Mouse (Mus musculus) heart, adult 2 months (tissue): Measurements from ENCODE around the gene Pou5f1. TPM values are rescaled to one million over a fixed set of nuclear protein-coding genes. Genes with fewer than 3 reads are reported as not detected.
"Not testable (repeated sequence)": the region's sequence is repeated elsewhere in the genome, so short reads cannot be mapped to it uniquely, and the experiment has no call there.

Experiments
- DNase-seq, 2 experiments: peaks; one replicate each; pipeline ENCODE4 v3.0.0; 2021
- H3K27ac ChIP-seq: fragments of 200-600 bp; 2 replicates; pipeline ENCODE4 v1.8.1; 2022
- H3K27me3 ChIP-seq: fragments of 200-500 bp; 2 replicates; pipeline ENCODE4 v1.6.1; 2012; ENCODE audit warnings: mild to moderate bottlenecking, low read length, inconsistent platforms, mixed read lengths; ENCODE audit not compliant: control insufficient read depth, insufficient read depth
- H3K36me3 ChIP-seq: fragments of 200-500 bp; 2 replicates; pipeline ENCODE4 v1.6.1; 2012; ENCODE audit warnings: low read length, inconsistent platforms; ENCODE audit not compliant: control insufficient read depth, insufficient read depth
- H3K4me1 ChIP-seq: fragments of 200-500 bp; 2 replicates; pipeline ENCODE4 v1.6.1; 2011; ENCODE audit warnings: low read length; ENCODE audit not compliant: control insufficient read depth, insufficient read depth
- H3K4me3 ChIP-seq: fragments of 200-600 bp; 2 replicates; pipeline ENCODE4 v1.8.1; 2022
- H3K79me2 ChIP-seq: fragments of 200-500 bp; replicated peaks from 2 replicates; pipeline ENCODE4 v1.6.1; 2012; ENCODE audit warnings: mild to moderate bottlenecking, inconsistent platforms, low read length, moderate library complexity, mixed read lengths; ENCODE audit not compliant: control insufficient read depth, insufficient read depth
- H3K9ac ChIP-seq: fragments of 200-500 bp; 2 replicates; pipeline ENCODE4 v1.6.1; 2012; ENCODE audit warnings: low read depth, mild to moderate bottlenecking, control low read depth, inconsistent platforms, low read length, mixed read lengths
- CTCF ChIP-seq: fragments of 200-600 bp; IDR thresholded peaks from 2 replicates; pipeline ENCODE4 v1.8.1; 2022; ENCODE audit warnings: antibody characterized with exemption, mild to moderate bottlenecking, moderate library complexity
- EP300 ChIP-seq: fragments of 200-500 bp; IDR thresholded peaks from 2 replicates; pipeline ENCODE4 v1.6.1; 2011; ENCODE audit warnings: low read depth, low read length, control low read depth; ENCODE audit not compliant: insufficient read depth
- POLR2A ChIP-seq: fragments of 200-500 bp; IDR thresholded peaks from 2 replicates; pipeline ENCODE4 v1.6.1; 2011; ENCODE audit warnings: mild to moderate bottlenecking, low read depth, low read length, control low read depth; ENCODE audit not compliant: insufficient read depth
- WGBS: fragments of 180-500 bp; shearing (Covaris S2); methylation state at CpG from one replicate; pipeline ENCODE4 v1.1.7; 2018; 5-methylcytosine and 5-hydroxymethylcytosine counted together
- intact Hi-C: fragments of 180-260 bp; cut with DNase I; formaldehyde crosslinking; loops from one replicate; pipeline ENCODE4 v1.15.1; 2025
- long read RNA-seq: library from polyadenylated mRNA; stranded (forward); transcript quantifications from one replicate; pipeline ENCODE4 v2.0.0, GENCODE M21; 2021
- polyA plus RNA-seq: library from polyadenylated mRNA; depleted of rRNA; stranded (reverse); fragments of >200 nt; gene quantifications from 2 replicates; pipeline ENCODE4 v1.2.3, GENCODE M21; 2012; rRNA removed
- total RNA-seq, 2 experiments: library from RNA; stranded (reverse); gene quantifications; 2 replicates each; pipeline ENCODE4 v1.2.3; 2021

The Pou5f1 gene
- not detected for total RNA-seq
- polyA plus RNA-seq: not detected in 2 replicates
- long read RNA-seq: 0 reads

- no peak for TF ChIP-seq CTCF
- no peak for TF ChIP-seq EP300
- no peak for TF ChIP-seq POLR2A
- Histone ChIP-seq H3K9ac (no peak within 1 kb of the TSS), H3K27ac (no peak within 1 kb of the TSS), H3K4me1 (no peaks in the 10 kb centered on the region), H3K27me3 (no peaks in the 10 kb centered on the region), H3K4me3 (no peak within 1 kb of the TSS), H3K36me3 (no peaks in the 10 kb centered on the region), H3K79me2 (no peaks in the 10 kb centered on the region)
- no peak for DNase-seq
- intact Hi-C loops: no loop called here
- WGBS: 56% methylated on average over 13 of the region's 13 CpGs
These were observed at the start of gene Pou5f1 for GRCm38 (mm10) chr17:35505776-35506175. Gene Pou5f1 (plus strand): TSS chr17:35506018.

DNA sequence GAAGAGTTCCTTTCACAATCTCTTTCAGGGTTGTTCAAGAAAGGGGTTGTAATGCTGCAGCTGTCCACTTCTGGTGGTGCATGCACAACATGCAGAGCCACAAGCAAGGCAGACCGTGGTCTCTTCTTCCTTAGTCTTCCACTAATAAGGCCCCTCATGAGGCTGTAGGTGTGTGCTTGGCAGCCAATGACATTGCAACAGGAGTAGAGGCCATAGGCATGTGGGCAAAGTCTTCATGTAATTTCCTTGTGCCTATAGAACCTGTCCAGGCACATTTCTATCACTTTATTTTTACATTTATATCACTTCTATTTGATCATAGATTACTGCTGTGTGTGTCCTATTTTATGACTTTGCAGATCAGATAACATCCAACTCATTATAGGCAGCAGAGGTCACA lies 47.6 kb upstream of the Pou5f1 start:
- intact Hi-C loops, H3K36me3 ChIP-seq: not testable (repeated sequence)

GRCm38 (mm10) chr17:35460513-35461341 lies 45.1 kb upstream of the Pou5f1 start:
- H3K4me3 ChIP-seq, H3K4me1 ChIP-seq, H3K79me2 ChIP-seq, H3K36me3 ChIP-seq, DNase-seq, H3K27ac ChIP-seq, H3K9ac ChIP-seq, intact Hi-C loops, H3K27me3 ChIP-seq: not testable (repeated sequence)
- 81% methylated on average over 3 of the region's 9 CpGs for WGBS

More for the DNA sequence above, 47.6 kb upstream of the Pou5f1 start:
- WGBS: no CpG with 5 or more reads among the region's 1 CpGs
- not testable (repeated sequence) for H3K27me3 ChIP-seq, DNase-seq, H3K4me1 ChIP-seq, H3K79me2 ChIP-seq, H3K9ac ChIP-seq, H3K27ac ChIP-seq, H3K4me3 ChIP-seq

DNA sequence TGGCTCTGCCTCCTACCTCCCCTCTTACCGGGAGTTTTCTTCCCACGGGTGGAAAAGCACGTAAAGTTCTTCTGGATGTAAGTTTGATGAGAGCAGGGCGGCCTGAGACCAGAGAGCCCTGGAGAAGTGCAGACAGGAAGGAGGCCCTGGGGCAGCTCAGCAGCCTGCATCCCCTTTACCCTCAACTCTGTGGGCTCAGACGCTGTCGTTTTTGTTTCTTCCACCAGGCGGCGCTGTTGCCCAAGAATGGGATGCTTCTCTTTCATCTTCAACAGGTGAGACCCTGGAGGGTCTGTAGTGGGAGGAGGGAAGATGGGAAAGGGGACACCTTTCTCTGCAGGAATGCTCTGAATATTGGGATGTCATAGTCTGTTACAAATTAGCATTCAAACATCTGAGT lies 40.2 kb upstream of the Pou5f1 start:
- H3K4me1 ChIP-seq, H3K36me3 ChIP-seq, DNase-seq, H3K4me3 ChIP-seq, H3K9ac ChIP-seq, H3K27ac ChIP-seq, intact Hi-C loops, H3K27me3 ChIP-seq, H3K79me2 ChIP-seq: not testable (repeated sequence)
- peak; percentile 57 for TF ChIP-seq CTCF
- WGBS: 6% methylated on average over 8 of the region's 8 CpGs

- H3K9ac ChIP-seq, H3K27me3 ChIP-seq, H3K4me1 ChIP-seq, H3K79me2 ChIP-seq, H3K4me3 ChIP-seq, H3K27ac ChIP-seq, intact Hi-C loops, H3K36me3 ChIP-seq, DNase-seq: not testable (repeated sequence)
- WGBS: 44% methylated on average over 3 of the region's 3 CpGs
These were observed 36.9 kb upstream of the Pou5f1 start for GRCm38 (mm10) chr17:35468936-35469335.

- H3K4me1 ChIP-seq: no peaks in the 10 kb centered on the region
- no peak for DNase-seq
- 3% methylated on average over 80 of the region's 80 CpGs for WGBS
- TF ChIP-seq POLR2A (no peak), CTCF (no peak), EP300 (no peak)
- H3K79me2 ChIP-seq: no peaks in the 10 kb centered on the region
- H3K27me3 ChIP-seq: peaks cover 2% of the 10 kb centered on the region; the same call in 1 of the 2 replicates
- intact Hi-C loops: no loop called here
- H3K36me3 ChIP-seq: no peaks in the 10 kb centered on the region
- peak within 1 kb of the TSS; percentile 33; the same call in 1 of the 2 replicates for H3K4me3 ChIP-seq
- no peak within 1 kb of the TSS for H3K9ac ChIP-seq
- no peak within 1 kb of the TSS for H3K27ac ChIP-seq
These were observed 35.7 kb upstream of the Pou5f1 start, which contains the start of gene H2-Q10 for GRCm38 (mm10) chr17:35469842-35470751. Gene H2-Q10 (plus strand): TSS chr17:35470089.
